Mouse (Mus musculus) myocyte (in vitro differentiated cells): ENCODE results near the gene Ccdc185. TPM values are rescaled to one million over a fixed set of nuclear protein-coding genes. Genes with fewer than 3 reads are reported as not detected.

ENCODE experiments used
- H3K27me3 ChIP-seq: one replicate; pipeline ENCODE4 v1.6.1; 2011; ENCODE audit not compliant: control insufficient read depth, insufficient read depth, insufficient read length
- H3K36me3 ChIP-seq: one replicate; pipeline ENCODE4 v1.6.1; 2011; ENCODE audit not compliant: control insufficient read depth, insufficient read depth
- H3K4me2 ChIP-seq: one replicate; pipeline ENCODE4 v1.6.1; 2011; ENCODE audit warnings: low read depth, control low read depth
- H3K4me3 ChIP-seq: one replicate; pipeline ENCODE4 v1.5.1; 2011; ENCODE audit warnings: mild to moderate bottlenecking, control low read depth, moderate library complexity
- H3K79me2 ChIP-seq: one replicate; pipeline ENCODE4 v1.6.1; 2011; ENCODE audit not compliant: control insufficient read depth, insufficient read depth
- H3ac ChIP-seq: one replicate; pipeline ENCODE4 v1.6.1; 2011; ENCODE audit not compliant: control insufficient read depth, insufficient read length
- CEBPB ChIP-seq: IDR thresholded peaks from 2 replicates; pipeline ENCODE4 v1.6.1; 2011; ENCODE audit warnings: mild to moderate bottlenecking, moderate library complexity; ENCODE audit not compliant: poor library complexity, insufficient read depth, severe bottlenecking
- E2F4 ChIP-seq: IDR thresholded peaks from one replicate; pipeline ENCODE4 v1.6.1; 2011; ENCODE audit warnings: mild to moderate bottlenecking, control low read depth, moderate library complexity; ENCODE audit not compliant: insufficient read depth
- MAX ChIP-seq: IDR thresholded peaks from one replicate; pipeline ENCODE4 v1.6.1; 2011; ENCODE audit warnings: low read depth, mild to moderate bottlenecking, control low read depth
- MYOD1 ChIP-seq, 3 experiments: IDR thresholded peaks; one replicate each; pipeline ENCODE4 v1.6.1; 2011; ENCODE audit warnings: control low read depth in 2 of 3, low read depth in 2 of 3, mild to moderate bottlenecking in 2 of 3, moderate library complexity in 1 of 3; ENCODE audit not compliant: insufficient read length in 2 of 3, control insufficient read depth in 1 of 3
- MYOG ChIP-seq, 3 experiments: IDR thresholded peaks; one replicate each; pipeline ENCODE4 v1.6.1; 2011; ENCODE audit warnings: control low read depth in 2 of 3, low read depth in 2 of 3, mild to moderate bottlenecking in 2 of 3; ENCODE audit not compliant: insufficient read length in 2 of 3, control insufficient read depth in 1 of 3, insufficient read depth in 1 of 3
- POLR2A ChIP-seq: IDR thresholded peaks from one replicate; pipeline ENCODE4 v1.6.1; 2011; ENCODE audit warnings: low read depth, mild to moderate bottlenecking, control low read depth, moderate library complexity; ENCODE audit not compliant: insufficient read length
- POLR2AphosphoS2 ChIP-seq: IDR thresholded peaks from one replicate; pipeline ENCODE4 v1.6.1; 2011; ENCODE audit warnings: low read depth, control low read depth; ENCODE audit not compliant: insufficient read length
- REST ChIP-seq: IDR thresholded peaks from one replicate; pipeline ENCODE4 v1.6.1; 2011; ENCODE audit warnings: mild to moderate bottlenecking, control low read depth, moderate library complexity; ENCODE audit not compliant: insufficient read depth, insufficient read length
- SRF ChIP-seq: IDR thresholded peaks from one replicate; pipeline ENCODE4 v1.6.1; 2011; ENCODE audit warnings: low read depth; ENCODE audit not compliant: control insufficient read depth, insufficient read length
- TCF12 ChIP-seq: IDR thresholded peaks from one replicate; pipeline ENCODE4 v1.6.1; 2011; ENCODE audit warnings: mild to moderate bottlenecking, control low read depth; ENCODE audit not compliant: poor library complexity, insufficient read depth, severe bottlenecking
- TCF3 ChIP-seq: IDR thresholded peaks from one replicate; pipeline ENCODE4 v1.6.1; 2011; ENCODE audit warnings: low read depth, control low read depth; ENCODE audit not compliant: insufficient read length
- USF1 ChIP-seq: IDR thresholded peaks from one replicate; pipeline ENCODE4 v1.6.1; 2011; ENCODE audit warnings: low read depth, mild to moderate bottlenecking, control low read depth, moderate library complexity
- polyA plus RNA-seq: library from polyadenylated mRNA; unstranded; fragments of >200 nt; fragmentation: generic; extraction: Trizol; gene quantifications from one replicate; pipeline ENCODE4 v1.2.1, GENCODE M21; 2012; ENCODE audit warnings: missing spikeins

Gene Ccdc185
- polyA plus RNA-seq, 1 experiment = not detected

- TF ChIP-seq TCF3 = no peak
- TF ChIP-seq MYOD1 (IDR thresholded peaks at IDR 0.05; ENCODE audit: control insufficient read depth in 1 of 3, insufficient read length in 2 of 3, low read depth in 2 of 3) = peak in 1 of 3 experiments; percentile 44
- peak in 1 of 3 experiments; percentile 11 for TF ChIP-seq MYOG (IDR thresholded peaks at IDR 0.05; ENCODE audit: control insufficient read depth in 1 of 3, insufficient read depth in 1 of 3, insufficient read length in 2 of 3, low read depth in 2 of 3)
- Histone ChIP-seq H3K27me3 (no peaks in the 10 kb centered on the region), H3K4me2 (no peak overlapping the region), H3K36me3 (no peaks in the 10 kb centered on the region), H3K4me3 (no peak overlapping the region), H3K79me2 (no peaks in the 10 kb centered on the region), H3ac (no peak overlapping the region)
These were observed 43.6 kb upstream of the Ccdc185 start for GRCm38 (mm10) chr1:182792521-182793071.

- TF ChIP-seq TCF12 (no peak), REST (no peak), MYOG (IDR thresholded peaks at IDR 0.05; ENCODE audit: control insufficient read depth in 1 of 3, insufficient read depth in 1 of 3, insufficient read length in 2 of 3, low read depth in 2 of 3) (no peak), TCF3 (no peak), MYOD1 (IDR thresholded peaks at IDR 0.05; ENCODE audit: control insufficient read depth in 1 of 3, insufficient read length in 2 of 3, low read depth in 2 of 3) (no peak), E2F4 (no peak), POLR2A (no peak), POLR2AphosphoS2 (no peak), CEBPB (no peak), SRF (no peak), USF1 (no peak), MAX (no peak)
These were observed 39.9 kb upstream of the Ccdc185 start for GRCm38 (mm10) chr1:182788896-182789295.

GRCm38 (mm10) chr1:182787030-182787429 lies 38.0 kb upstream of the Ccdc185 start:
- TF ChIP-seq REST (no peak), MYOG (IDR thresholded peaks at IDR 0.05; ENCODE audit: control insufficient read depth in 1 of 3, insufficient read depth in 1 of 3, insufficient read length in 2 of 3, low read depth in 2 of 3) (no peak), MAX (no peak), MYOD1 (IDR thresholded peaks at IDR 0.05; ENCODE audit: control insufficient read depth in 1 of 3, insufficient read length in 2 of 3, low read depth in 2 of 3) (no peak)
- no peak overlapping the region for H3ac ChIP-seq
- no peak overlapping the region for H3K4me2 ChIP-seq
- no peaks in the 10 kb centered on the region for H3K27me3 ChIP-seq
- no peaks in the 10 kb centered on the region for H3K36me3 ChIP-seq
- H3K79me2 ChIP-seq = no peaks in the 10 kb centered on the region
- H3K4me3 ChIP-seq = no peak overlapping the region

More at GRCm38 (mm10) chr1:182788896-182789295, 39.9 kb upstream of the Ccdc185 start:
- no peaks in the 10 kb centered on the region for H3K27me3 ChIP-seq
- no peak overlapping the region for H3ac ChIP-seq
- no peaks in the 10 kb centered on the region for H3K79me2 ChIP-seq
- no peak overlapping the region for H3K4me2 ChIP-seq
- no peaks in the 10 kb centered on the region for H3K36me3 ChIP-seq
- H3K4me3 ChIP-seq = no peak overlapping the region

GRCm38 (mm10) chr1:182785504-182785903 lies 36.5 kb upstream of the Ccdc185 start:
- Histone ChIP-seq H3K4me2 (no peak overlapping the region), H3K36me3 (no peaks in the 10 kb centered on the region)

GRCm38 (mm10) chr1:182784784-182785183 lies 35.8 kb upstream of the Ccdc185 start:
- H3K4me3 ChIP-seq = no peak overlapping the region
- H3K79me2 ChIP-seq = no peaks in the 10 kb centered on the region
- no peaks in the 10 kb centered on the region for H3K36me3 ChIP-seq
- no peak overlapping the region for H3ac ChIP-seq
- TF ChIP-seq MYOD1 (IDR thresholded peaks at IDR 0.05; ENCODE audit: control insufficient read depth in 1 of 3, insufficient read length in 2 of 3, low read depth in 2 of 3) = no peak
- no peak for TF ChIP-seq POLR2AphosphoS2
- TF ChIP-seq MYOG (IDR thresholded peaks at IDR 0.05; ENCODE audit: control insufficient read depth in 1 of 3, insufficient read depth in 1 of 3, insufficient read length in 2 of 3, low read depth in 2 of 3) = no peak
- no peak for TF ChIP-seq MAX
- no peak for TF ChIP-seq POLR2A
- no peak for TF ChIP-seq USF1
- TF ChIP-seq SRF = no peak
- TF ChIP-seq TCF3 = no peak
- no peak for TF ChIP-seq E2F4
- TF ChIP-seq REST = no peak
- no peak for TF ChIP-seq CEBPB
- no peak for TF ChIP-seq TCF12
- H3K27me3 ChIP-seq = no peaks in the 10 kb centered on the region
- H3K4me2 ChIP-seq = no peak overlapping the region

More at GRCm38 (mm10) chr1:182785504-182785903, 36.5 kb upstream of the Ccdc185 start:
- no peaks in the 10 kb centered on the region for H3K27me3 ChIP-seq
- no peak overlapping the region for H3ac ChIP-seq
- no peaks in the 10 kb centered on the region for H3K79me2 ChIP-seq
- no peak for TF ChIP-seq SRF
- no peak for TF ChIP-seq TCF12
- TF ChIP-seq POLR2AphosphoS2 = no peak
- no peak for TF ChIP-seq MYOG (IDR thresholded peaks at IDR 0.05; ENCODE audit: control insufficient read depth in 1 of 3, insufficient read depth in 1 of 3, insufficient read length in 2 of 3, low read depth in 2 of 3)
- TF ChIP-seq USF1 = no peak
- TF ChIP-seq MYOD1 (IDR thresholded peaks at IDR 0.05; ENCODE audit: control insufficient read depth in 1 of 3, insufficient read length in 2 of 3, low read depth in 2 of 3) = no peak
- TF ChIP-seq POLR2A = no peak
- no peak for TF ChIP-seq MAX
- no peak for TF ChIP-seq REST
- no peak for TF ChIP-seq CEBPB
- no peak for TF ChIP-seq TCF3
- TF ChIP-seq E2F4 = no peak
- H3K4me3 ChIP-seq = no peak overlapping the region
